Comparison of ENCODE assay signal across 17 mouse cellular contexts in genomic region chr11:34506390-34506789, GRCm38 (mm10).
"Had no signal": no experiment of that assay in that cellular context is flagged by ENCODE, and none has a peak within 500 bp of the region (broad histone marks: within the 10 kb centered on the region; RNA-seq: fewer than 3 reads in every experiment).

No protein-coding gene starts in this region.

- H3K9ac ChIP-seq: kidney, embryonic 15.5 days; liver, embryonic 14.5 days; liver, postnatal 0 days; lung, embryonic 14.5 days; midbrain, embryonic 12.5 days; midbrain, embryonic 15.5 days; neural tube, embryonic 12.5 days; neural tube, embryonic 15.5 days had no signal

- H3K4me1 ChIP-seq: kidney, embryonic 15.5 days; midbrain, embryonic 12.5 days; midbrain, embryonic 15.5 days; neural tube, embryonic 12.5 days; neural tube, embryonic 15.5 days had no signal

- H3K4me3 ChIP-seq: kidney, embryonic 15.5 days; left cerebral cortex, adult 2 months; midbrain, embryonic 12.5 days; midbrain, embryonic 15.5 days; neural tube, embryonic 12.5 days; neural tube, embryonic 15.5 days had no signal

- ATAC-seq: liver, postnatal 0 days; lung, postnatal 0 days; midbrain, embryonic 15.5 days had no signal

- H3K36me3 ChIP-seq: kidney, embryonic 15.5 days; midbrain, embryonic 12.5 days; midbrain, embryonic 15.5 days; neural tube, embryonic 12.5 days; neural tube, embryonic 15.5 days had no signal

- H3K4me2 ChIP-seq: kidney, embryonic 15.5 days; lung, embryonic 14.5 days; midbrain, embryonic 12.5 days; midbrain, embryonic 15.5 days; neural tube, embryonic 12.5 days; neural tube, embryonic 15.5 days had no signal

- DNase-seq: kidney, postnatal 10 days; kidney, postnatal 36 days; layer of hippocampus, postnatal 36 days; liver, postnatal 0 days; lung, embryonic 14.5 days; retina, postnatal 1 day; right cerebral cortex, postnatal 25 days; thymus, postnatal 36 days had no signal

- H3K27me3 ChIP-seq: kidney, embryonic 15.5 days; midbrain, embryonic 12.5 days; midbrain, embryonic 15.5 days; neural tube, embryonic 12.5 days; neural tube, embryonic 15.5 days had no signal

- H3K27ac ChIP-seq: kidney, embryonic 15.5 days; left cerebral cortex, adult 2 months; liver, embryonic 14.5 days; macrophage; midbrain, embryonic 12.5 days; midbrain, embryonic 15.5 days; neural tube, embryonic 12.5 days; neural tube, embryonic 15.5 days had no signal

- H3K9me3 ChIP-seq: kidney, embryonic 15.5 days; midbrain, embryonic 12.5 days; midbrain, embryonic 15.5 days; neural tube, embryonic 12.5 days; neural tube, embryonic 15.5 days had no signal
